Mouse (Mus musculus): Measurements from ENCODE around the gene Car9. TPM values are rescaled to one million over a fixed set of nuclear protein-coding genes. Genes with fewer than 3 reads are reported as not detected.
"Not testable (repeated sequence)": the region's sequence is repeated elsewhere in the genome, so short reads cannot be mapped to it uniquely, and the experiment has no call there.

Gene Car9
- under 1 TPM; 0.74 to 0.97 TPM for total RNA-seq (2021)

GRCm38 (mm10) chr4:43506536-43507185 lies at the start of gene Car9:
Car9 (plus strand) TSS chr4:43506966.
- no peak for DNase-seq

GRCm38 (mm10) chr4:43457124-43457523 lies 49.6 kb upstream of the Car9 start:
- no peak for DNase-seq

GRCm38 (mm10) chr4:43463102-43463501 lies 43.7 kb upstream of the Car9 start:
- DNase-seq, result no peak

- DNase-seq, result no peak
Measured at GRCm38 (mm10) chr4:43465935-43466334, 40.8 kb upstream of the Car9 start.

GRCm38 (mm10) chr4:43466872-43467271 lies 39.9 kb upstream of the Car9 start:
- DNase-seq, result no peak

GRCm38 (mm10) chr4:43470301-43470700 lies 36.5 kb upstream of the Car9 start:
- DNase-seq, result no peak

GRCm38 (mm10) chr4:43473636-43474035 lies 33.1 kb upstream of the Car9 start:
- no peak for DNase-seq

- no peak for DNase-seq
Measured at GRCm38 (mm10) chr4:43476604-43477003, 30.2 kb upstream of the Car9 start.

GRCm38 (mm10) chr4:43477857-43478533 lies 28.8 kb upstream of the Car9 start:
- DNase-seq, result peak; percentile 91

- no peak for DNase-seq
Measured at GRCm38 (mm10) chr4:43478534-43478858, 28.3 kb upstream of the Car9 start.

GRCm38 (mm10) chr4:43478906-43479832 lies 27.6 kb upstream of the Car9 start:
- DNase-seq, result peak; percentile 81

- DNase-seq, result no peak
Measured at GRCm38 (mm10) chr4:43480985-43481384, 25.8 kb upstream of the Car9 start.

GRCm38 (mm10) chr4:43481894-43482456 lies 24.8 kb upstream of the Car9 start:
- no peak for DNase-seq

GRCm38 (mm10) chr4:43482591-43482990 lies 24.2 kb upstream of the Car9 start:
- no peak for DNase-seq

GRCm38 (mm10) chr4:43483535-43484091 lies 23.2 kb upstream of the Car9 start, which contains the start of gene Sit1:
Sit1 (minus strand) TSS chr4:43483734.
- DNase-seq, result no peak

- DNase-seq, result not testable (repeated sequence)
Measured at GRCm38 (mm10) chr4:43485666-43486065, 21.1 kb upstream of the Car9 start.

- DNase-seq, result no peak
Measured at GRCm38 (mm10) chr4:43489611-43490010, 17.2 kb upstream of the Car9 start.

GRCm38 (mm10) chr4:43490801-43491200 lies 16.0 kb upstream of the Car9 start:
- DNase-seq, result peak; percentile 60

GRCm38 (mm10) chr4:43492101-43492820 lies 14.5 kb upstream of the Car9 start:
- DNase-seq, result no peak

- DNase-seq, result peak; percentile 93
Measured at GRCm38 (mm10) chr4:43492821-43493185, 14.0 kb upstream of the Car9 start, which contains the start of gene Ccdc107. Ccdc107 (plus strand) TSS chr4:43492900.

- peak; percentile 99 for DNase-seq
Measured at GRCm38 (mm10) chr4:43493186-43493845, 13.4 kb upstream of the Car9 start.

All from heart, postnatal 4 days (tissue).